Comparison of ENCODE assay signal across 8 mouse cellular contexts in the genomic region with DNA sequence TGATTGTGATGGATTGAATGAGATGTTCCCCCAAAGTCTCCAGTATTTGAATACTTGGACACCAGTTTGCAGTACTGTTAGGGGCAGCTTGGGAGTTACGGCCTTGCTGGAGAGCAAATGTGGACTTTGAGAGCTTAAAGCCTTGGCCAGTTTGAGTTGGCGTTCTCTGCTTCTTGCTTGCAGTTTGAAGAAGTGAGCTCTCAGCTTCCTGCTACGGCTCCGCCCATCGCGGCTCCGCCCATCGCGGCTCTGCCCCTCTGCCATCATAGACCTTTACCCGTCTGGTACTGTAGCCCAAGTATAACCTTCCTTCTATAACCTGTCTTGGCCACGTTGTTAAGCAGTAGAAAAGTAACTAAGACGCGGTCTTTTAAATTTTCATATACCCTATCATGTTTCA.
A peak's percentile ranks its signal among the peaks of the same experiment; 100 is the strongest.
DNase-seq lines count a peak whose midpoint lies in the region; ATAC-seq lines count a peak whose summit lies in the region.

No protein-coding gene starts in this region.

- WGBS in embryonic facial prominence, embryonic 13.5 days, result 12% methylated on average over 13 of the region's 13 CpGs
- WGBS in intestine, embryonic 16.5 days, result 17% methylated on average over 13 of the region's 13 CpGs
- 11% methylated on average over 13 of the region's 13 CpGs for WGBS in liver, embryonic 16.5 days (ENCODE audit: insufficient replicate concordance)

- no peaks in the 10 kb centered on the region for H3K36me3 ChIP-seq in embryonic facial prominence, embryonic 13.5 days
- no peaks in the 10 kb centered on the region for H3K36me3 ChIP-seq in intestine, embryonic 16.5 days (ENCODE audit: control insufficient read depth, insufficient read depth, low read length)
- H3K36me3 ChIP-seq in liver, embryonic 16.5 days (ENCODE audit: control insufficient read depth, insufficient read depth), result no peaks in the 10 kb centered on the region

- peak overlapping the region; percentile 31 for H3K4me3 ChIP-seq in embryonic facial prominence, embryonic 13.5 days
- peak overlapping the region; percentile 36 for H3K4me3 ChIP-seq in intestine, embryonic 16.5 days (ENCODE audit: low read length)
- peak overlapping the region; percentile 50 for H3K4me3 ChIP-seq in liver, embryonic 16.5 days (ENCODE audit: low read depth, low read length)

- no peak for ATAC-seq in embryonic facial prominence, embryonic 13.5 days (ENCODE audit: insufficient number of reproducible peaks, insufficient read depth, low FRiP score, low TSS enrichment, low read depth)
- peak; percentile 84 for ATAC-seq in intestine, embryonic 16.5 days
- peak; percentile 69 for ATAC-seq in liver, embryonic 16.5 days (ENCODE audit: low read depth)
- peak; percentile 65 for ATAC-seq in neutrophil, adult 5-6 weeks (ENCODE audit: extremely low read depth, insufficient number of reproducible peaks, low FRiP score, poor library complexity, severe bottlenecking)

- intact Hi-C loops in left cerebral cortex, postnatal 4 days (cut with DNase I), result loop anchor here (5.0 kb wide), 1 partner anchor 454 kb away; no protein-coding TSS in a partner anchor

- no peak overlapping the region for H3K27ac ChIP-seq in embryonic facial prominence, embryonic 13.5 days
- H3K27ac ChIP-seq in intestine, embryonic 16.5 days (ENCODE audit: low read length), result no peak overlapping the region
- H3K27ac ChIP-seq in liver, embryonic 16.5 days (ENCODE audit: low read length), result no peak overlapping the region

- peaks cover 13% of the 10 kb centered on the region for H3K4me1 ChIP-seq in embryonic facial prominence, embryonic 13.5 days
- H3K4me1 ChIP-seq in intestine, embryonic 16.5 days (ENCODE audit: control insufficient read depth, insufficient read depth, low read length), result peaks cover 8% of the 10 kb centered on the region
- H3K4me1 ChIP-seq in liver, embryonic 16.5 days (ENCODE audit: control insufficient read depth, low read depth, low read length), result peaks cover 15% of the 10 kb centered on the region

- DNase-seq in adrenal gland, adult (ENCODE audit: inconsistent age in 2 of 2, low spot score in 1 of 2), result peak; percentile 36 to 53
- no peak for DNase-seq in adrenal gland, postnatal 4 days (ENCODE audit: low spot score in 2 of 2)
- no peak for DNase-seq in adipocyte (ENCODE audit: low spot score)
- no peak for DNase-seq in left cerebral cortex, postnatal 4 days

- H3K27me3 ChIP-seq in embryonic facial prominence, embryonic 13.5 days, result no peaks in the 10 kb centered on the region
- H3K27me3 ChIP-seq in intestine, embryonic 16.5 days (replicated peaks; ENCODE audit: control insufficient read depth, insufficient read depth, low read length), result no peaks in the 10 kb centered on the region
- no peaks in the 10 kb centered on the region for H3K27me3 ChIP-seq in liver, embryonic 16.5 days (ENCODE audit: control insufficient read depth, insufficient read depth, low read depth, low read length)

- no peaks in the 10 kb centered on the region for H3K9me3 ChIP-seq in embryonic facial prominence, embryonic 13.5 days
- H3K9me3 ChIP-seq in intestine, embryonic 16.5 days (ENCODE audit: control insufficient read depth, low read length), result no peaks in the 10 kb centered on the region
- no peaks in the 10 kb centered on the region for H3K9me3 ChIP-seq in liver, embryonic 16.5 days (replicated peaks; ENCODE audit: control insufficient read depth, low read length)

- H3K9ac ChIP-seq in embryonic facial prominence, embryonic 13.5 days, result no peak overlapping the region
- peak overlapping the region; percentile 53; the same call in 1 of the 2 replicates for H3K9ac ChIP-seq in intestine, embryonic 16.5 days (ENCODE audit: low read depth, low read length)
- peak overlapping the region; percentile 8; the same call in 1 of the 2 replicates for H3K9ac ChIP-seq in liver, embryonic 16.5 days (ENCODE audit: low read depth, low read length)

- H3K4me2 ChIP-seq in embryonic facial prominence, embryonic 13.5 days, result peak overlapping the region; percentile 59
- peak overlapping the region; percentile 73 for H3K4me2 ChIP-seq in intestine, embryonic 16.5 days (ENCODE audit: low read depth, low read length)
- H3K4me2 ChIP-seq in liver, embryonic 16.5 days (ENCODE audit: low read depth, low read length), result peak overlapping the region; percentile 69

Comparison
In these comparisons a context has a peak if more than half of its experiments do, and no peak if none do; other contexts are left out.
1. DNase-seq: peak in adrenal gland, adult (2 of 2); none in adrenal gland, postnatal 4 days (0 of 2), adipocyte (single experiment) and left cerebral cortex, postnatal 4 days (single experiment).
2. Peak in every context shown above with its lines, with median percentiles within 50 percentile points of each other: H3K4me2 ChIP-seq and H3K4me3 ChIP-seq.